Mouse (Mus musculus): ENCODE results near the gene Pdgfc. TPM values are rescaled to one million over a fixed set of nuclear protein-coding genes. Genes with fewer than 3 reads are reported as not detected.
"Not testable (repeated sequence)": the region's sequence is repeated elsewhere in the genome, so short reads cannot be mapped to it uniquely, and the experiment has no call there.

The Pdgfc gene
- polyA plus RNA-seq, 1 experiment from 2014 or later: 5.0 TPM

GRCm38 (mm10) chr3:81112892-81113291 is 76.7 kb downstream of the Pdgfc start:
- Histone ChIP-seq H3K9me3 (no peaks in the 10 kb centered on the region), H3K4me3 (no peak overlapping the region), H3K4me1 (no peaks in the 10 kb centered on the region), H3K27me3 (replicated peaks) (no peaks in the 10 kb centered on the region), H3K4me2 (no peak overlapping the region), H3K9ac (no peak overlapping the region), H3K27ac (replicated peaks) (no peak overlapping the region), H3K36me3 (no peaks in the 10 kb centered on the region)
- WGBS: 88% methylated on average over 3 of the region's 3 CpGs
- no peak for ATAC-seq (ENCODE audit: extremely low read depth, insufficient number of reproducible peaks, low FRiP score, low TSS enrichment)

- WGBS: 74% methylated on average over 1 of the region's 1 CpGs
- no peak overlapping the region for H3K27ac ChIP-seq (replicated peaks)
- H3K4me1 ChIP-seq: no peaks in the 10 kb centered on the region
- H3K9me3 ChIP-seq: no peaks in the 10 kb centered on the region
- ATAC-seq (ENCODE audit: extremely low read depth, insufficient number of reproducible peaks, low FRiP score, low TSS enrichment): no peak
- no peak overlapping the region for H3K4me3 ChIP-seq
- no peaks in the 10 kb centered on the region for H3K36me3 ChIP-seq
- H3K27me3 ChIP-seq (replicated peaks): no peaks in the 10 kb centered on the region
- H3K4me2 ChIP-seq: no peak overlapping the region
- no peak overlapping the region for H3K9ac ChIP-seq
These were observed 84.4 kb downstream of the Pdgfc start for GRCm38 (mm10) chr3:81120664-81121063.

- Histone ChIP-seq H3K9me3 (no peaks in the 10 kb centered on the region), H3K36me3 (no peaks in the 10 kb centered on the region), H3K4me2 (no peak overlapping the region)
These were observed 85.5 kb downstream of the Pdgfc start for GRCm38 (mm10) chr3:81121731-81122130.

GRCm38 (mm10) chr3:81123461-81123860 is 87.2 kb downstream of the Pdgfc start:
- no peak for ATAC-seq (ENCODE audit: extremely low read depth, insufficient number of reproducible peaks, low FRiP score, low TSS enrichment)
- no peak overlapping the region for H3K4me3 ChIP-seq
- no peak overlapping the region for H3K9ac ChIP-seq
- H3K36me3 ChIP-seq: no peaks in the 10 kb centered on the region
- H3K4me1 ChIP-seq: peaks cover 6% of the 10 kb centered on the region
- WGBS: 80% methylated on average over 3 of the region's 3 CpGs
- no peak overlapping the region for H3K27ac ChIP-seq (replicated peaks)
- H3K9me3 ChIP-seq: no peaks in the 10 kb centered on the region
- no peaks in the 10 kb centered on the region for H3K27me3 ChIP-seq (replicated peaks)
- no peak overlapping the region for H3K4me2 ChIP-seq

More at GRCm38 (mm10) chr3:81121731-81122130, 85.5 kb downstream of the Pdgfc start:
- Histone ChIP-seq H3K4me3 (no peak overlapping the region), H3K4me1 (peaks cover 2% of the 10 kb centered on the region), H3K27me3 (replicated peaks) (no peaks in the 10 kb centered on the region), H3K27ac (replicated peaks) (no peak overlapping the region), H3K9ac (no peak overlapping the region)
- ATAC-seq (ENCODE audit: extremely low read depth, insufficient number of reproducible peaks, low FRiP score, low TSS enrichment): no peak
- WGBS: 88% methylated on average over 1 of the region's 1 CpGs

GRCm38 (mm10) chr3:81127013-81127412 is 90.8 kb downstream of the Pdgfc start:
- Histone ChIP-seq H3K9me3 (no peaks in the 10 kb centered on the region), H3K4me1 (peaks cover 6% of the 10 kb centered on the region), H3K4me3 (no peak overlapping the region), H3K4me2 (no peak overlapping the region), H3K27ac (replicated peaks) (no peak overlapping the region), H3K27me3 (replicated peaks) (no peaks in the 10 kb centered on the region), H3K36me3 (no peaks in the 10 kb centered on the region), H3K9ac (no peak overlapping the region)
- ATAC-seq (ENCODE audit: extremely low read depth, insufficient number of reproducible peaks, low FRiP score, low TSS enrichment): no peak
- 32% methylated on average over 2 of the region's 2 CpGs for WGBS

- Histone ChIP-seq H3K4me2 (no peak overlapping the region), H3K27me3 (replicated peaks) (no peaks in the 10 kb centered on the region), H3K4me3 (no peak overlapping the region), H3K36me3 (no peaks in the 10 kb centered on the region), H3K27ac (replicated peaks) (no peak overlapping the region), H3K9ac (no peak overlapping the region), H3K4me1 (no peaks in the 10 kb centered on the region), H3K9me3 (no peaks in the 10 kb centered on the region)
- 65% methylated on average over 3 of the region's 3 CpGs for WGBS
- ATAC-seq (ENCODE audit: extremely low read depth, insufficient number of reproducible peaks, low FRiP score, low TSS enrichment): no peak
These were observed 100.8 kb downstream of the Pdgfc start for GRCm38 (mm10) chr3:81136985-81137384.

- not testable (repeated sequence) for H3K36me3 ChIP-seq; H3K4me3 ChIP-seq; H3K9ac ChIP-seq; H3K4me2 ChIP-seq; H3K27me3 ChIP-seq (replicated peaks); H3K4me1 ChIP-seq; ATAC-seq (ENCODE audit: extremely low read depth, insufficient number of reproducible peaks, low FRiP score, low TSS enrichment); H3K27ac ChIP-seq (replicated peaks); H3K9me3 ChIP-seq
- 66% methylated on average over 1 of the region's 1 CpGs for WGBS
These were observed 101.8 kb downstream of the Pdgfc start for GRCm38 (mm10) chr3:81138030-81138429.

- Histone ChIP-seq H3K27me3 (replicated peaks) (no peaks in the 10 kb centered on the region), H3K4me2 (no peak overlapping the region), H3K27ac (replicated peaks) (no peak overlapping the region), H3K9me3 (no peaks in the 10 kb centered on the region), H3K9ac (no peak overlapping the region), H3K36me3 (no peaks in the 10 kb centered on the region), H3K4me3 (no peak overlapping the region), H3K4me1 (no peaks in the 10 kb centered on the region)
- no peak for ATAC-seq (ENCODE audit: extremely low read depth, insufficient number of reproducible peaks, low FRiP score, low TSS enrichment)
These were observed 107.5 kb downstream of the Pdgfc start for GRCm38 (mm10) chr3:81143730-81144129.

- H3K9ac ChIP-seq: no peak overlapping the region
- 70% methylated on average over 3 of the region's 3 CpGs for WGBS
- no peaks in the 10 kb centered on the region for H3K27me3 ChIP-seq (replicated peaks)
- no peak overlapping the region for H3K27ac ChIP-seq (replicated peaks)
- no peak for ATAC-seq (ENCODE audit: extremely low read depth, insufficient number of reproducible peaks, low FRiP score, low TSS enrichment)
- H3K4me1 ChIP-seq: no peaks in the 10 kb centered on the region
- H3K4me3 ChIP-seq: no peak overlapping the region
- H3K36me3 ChIP-seq: no peaks in the 10 kb centered on the region
- H3K9me3 ChIP-seq: no peaks in the 10 kb centered on the region
- H3K4me2 ChIP-seq: no peak overlapping the region
These were observed 112.9 kb downstream of the Pdgfc start for GRCm38 (mm10) chr3:81149109-81149521.

GRCm38 (mm10) chr3:81150228-81150627 is 114.0 kb downstream of the Pdgfc start:
- Histone ChIP-seq H3K36me3 (no peaks in the 10 kb centered on the region), H3K4me3 (no peak overlapping the region), H3K9ac (no peak overlapping the region), H3K27ac (replicated peaks) (no peak overlapping the region), H3K27me3 (replicated peaks) (no peaks in the 10 kb centered on the region), H3K9me3 (no peaks in the 10 kb centered on the region), H3K4me1 (no peaks in the 10 kb centered on the region), H3K4me2 (no peak overlapping the region)
- no peak for ATAC-seq (ENCODE audit: extremely low read depth, insufficient number of reproducible peaks, low FRiP score, low TSS enrichment)

- H3K4me1 ChIP-seq: no peaks in the 10 kb centered on the region
- no peak overlapping the region for H3K4me3 ChIP-seq
- H3K9ac ChIP-seq: no peak overlapping the region
- no peak overlapping the region for H3K27ac ChIP-seq (replicated peaks)
- no peaks in the 10 kb centered on the region for H3K9me3 ChIP-seq
- H3K36me3 ChIP-seq: no peaks in the 10 kb centered on the region
- no peak overlapping the region for H3K4me2 ChIP-seq
- ATAC-seq (ENCODE audit: extremely low read depth, insufficient number of reproducible peaks, low FRiP score, low TSS enrichment): no peak
- 51% methylated on average over 1 of the region's 1 CpGs for WGBS
- H3K27me3 ChIP-seq (replicated peaks): no peaks in the 10 kb centered on the region
These were observed 118.2 kb downstream of the Pdgfc start for GRCm38 (mm10) chr3:81154420-81154819.

GRCm38 (mm10) chr3:81160457-81161165 is 124.4 kb downstream of the Pdgfc start:
- Histone ChIP-seq H3K9ac (no peak overlapping the region), H3K9me3 (no peaks in the 10 kb centered on the region), H3K27ac (replicated peaks) (no peak overlapping the region), H3K36me3 (no peaks in the 10 kb centered on the region), H3K4me3 (no peak overlapping the region), H3K4me2 (no peak overlapping the region), H3K4me1 (0 out of 2 replicates have a peak, but pooled peaks cover 4% of the 10 kb centered on the region), H3K27me3 (replicated peaks) (no peaks in the 10 kb centered on the region)
- ATAC-seq (ENCODE audit: extremely low read depth, insufficient number of reproducible peaks, low FRiP score, low TSS enrichment): no peak

Measured in heart, embryonic 13.5 days (tissue).